Mouse (Mus musculus): ENCODE measurements at regions not wholly inside any gene's neighbourhood (a gene's known extent, or its start where the extent isn't known, plus 50 kb on each side); places are given as distances from the start of the nearest gene placed in this dataset.

DNA sequence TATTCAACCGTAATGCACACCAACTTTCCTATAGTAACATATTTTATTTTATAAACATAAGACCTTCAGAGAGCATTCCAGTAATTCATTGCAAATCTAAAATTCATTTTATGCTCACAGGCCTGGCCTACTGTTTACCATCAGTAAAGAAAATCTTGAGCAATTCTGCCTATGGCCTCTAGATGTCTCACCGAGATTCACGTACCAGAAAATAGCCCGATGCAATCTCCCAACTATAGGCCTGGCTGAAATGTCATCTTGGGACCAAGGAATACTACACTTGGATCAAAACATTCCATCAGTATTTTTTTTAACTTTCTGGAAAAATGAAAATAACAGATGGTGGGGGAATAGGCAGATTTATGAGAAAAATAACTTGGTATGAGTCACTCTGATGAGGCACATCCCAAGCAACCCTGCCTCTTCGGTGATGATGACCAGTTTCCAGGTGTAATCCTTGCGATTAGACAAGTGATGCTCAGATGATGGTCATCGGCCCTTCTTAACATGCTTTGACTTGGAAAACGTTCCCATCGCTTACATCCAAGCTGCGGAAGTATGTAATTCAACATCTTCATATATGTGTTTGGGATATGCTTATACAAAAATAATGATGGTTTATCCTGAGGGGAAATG lies 439.9 kb downstream of the Nyap2 start:
- ATAC-seq (ENCODE audit: insufficient number of reproducible peaks, low FRiP score, low TSS enrichment, low read depth) = no peak; the same call in 1 of the 2 replicates
- no peak overlapping the region for H3K9ac ChIP-seq

DNA sequence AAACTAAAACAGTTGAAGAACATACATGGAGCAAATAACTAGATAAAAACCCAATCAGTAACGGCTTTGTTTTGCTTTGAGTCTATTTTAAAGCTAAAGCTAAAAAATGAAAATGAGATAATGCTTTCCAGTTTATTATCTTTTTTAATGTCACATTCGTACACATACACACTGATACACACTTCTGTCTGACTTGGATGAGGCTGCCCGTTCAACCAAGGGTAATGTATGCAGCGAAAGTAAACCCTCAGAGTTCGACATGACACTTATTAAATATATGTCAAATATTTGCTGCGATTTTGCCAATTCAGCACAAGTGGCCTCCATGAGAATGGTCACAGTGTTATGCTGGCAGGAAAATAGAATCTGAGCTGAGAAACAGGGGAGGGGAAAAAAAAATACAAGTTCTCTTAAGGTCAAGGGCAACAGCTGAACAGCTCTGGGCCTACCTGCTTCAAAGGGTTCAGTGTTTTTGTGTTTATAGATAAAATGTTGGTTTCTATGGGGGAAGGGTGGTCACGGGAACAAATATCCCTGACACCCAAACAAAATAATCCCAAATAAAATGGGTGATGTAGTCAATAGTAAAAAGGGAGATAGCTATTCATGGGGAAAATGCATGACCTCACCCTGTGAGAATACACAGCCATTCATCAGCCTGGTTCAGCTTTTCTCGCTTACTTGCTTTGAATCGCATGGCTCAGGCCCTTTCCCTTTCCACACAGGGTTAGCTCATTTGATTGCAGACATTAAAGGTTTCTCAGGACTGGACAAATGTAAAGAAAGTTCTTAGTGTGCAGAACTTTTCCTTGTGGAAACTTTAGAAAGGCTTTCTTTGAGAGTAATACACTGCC lies 443.9 kb downstream of the Nyap2 start:
- H3K9me3 ChIP-seq (replicated peaks) = no peaks in the 10 kb centered on the region
- no peaks in the 10 kb centered on the region for H3K27me3 ChIP-seq
- H3K4me2 ChIP-seq (replicated peaks) = no peak overlapping the region
- WGBS = 72% methylated on average over 9 of the region's 9 CpGs
- ATAC-seq (ENCODE audit: insufficient number of reproducible peaks, low FRiP score, low TSS enrichment, low read depth) = no peak
- H3K36me3 ChIP-seq = no peaks in the 10 kb centered on the region
- no peak overlapping the region for H3K27ac ChIP-seq (replicated peaks)
- no peak overlapping the region for H3K9ac ChIP-seq
- no peaks in the 10 kb centered on the region for H3K4me1 ChIP-seq
- H3K4me3 ChIP-seq (replicated peaks) = no peak overlapping the region

More for the DNA sequence above, 439.9 kb downstream of the Nyap2 start:
- Histone ChIP-seq H3K27ac (replicated peaks) (no peak overlapping the region), H3K4me1 (no peaks in the 10 kb centered on the region), H3K4me3 (replicated peaks) (no peak overlapping the region), H3K36me3 (no peaks in the 10 kb centered on the region), H3K27me3 (no peaks in the 10 kb centered on the region), H3K9me3 (replicated peaks) (no peaks in the 10 kb centered on the region), H3K4me2 (replicated peaks) (no peak overlapping the region)
- WGBS = 51% methylated on average over 10 of the region's 10 CpGs

DNA sequence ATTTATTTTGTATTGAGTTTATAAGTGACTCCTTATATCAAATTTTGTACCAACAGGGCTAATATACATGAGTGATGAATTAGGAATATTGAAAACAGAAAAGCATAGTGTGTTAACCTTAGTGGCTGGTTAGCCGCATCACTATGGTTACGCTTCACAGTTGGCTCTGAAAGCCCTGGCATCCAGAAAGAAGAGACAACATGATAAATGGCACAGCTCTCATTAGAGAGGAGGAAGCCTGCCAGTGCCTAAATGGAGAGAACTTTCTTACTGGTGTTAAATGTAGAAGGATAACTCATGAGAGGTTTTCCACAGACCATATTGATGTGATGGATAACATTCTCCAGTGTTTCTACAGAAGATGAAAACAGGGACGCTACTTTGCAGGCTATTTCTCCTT lies 446.2 kb downstream of the Nyap2 start:
- WGBS = 82% methylated on average over 3 of the region's 3 CpGs
- no peaks in the 10 kb centered on the region for H3K4me1 ChIP-seq

DNA sequence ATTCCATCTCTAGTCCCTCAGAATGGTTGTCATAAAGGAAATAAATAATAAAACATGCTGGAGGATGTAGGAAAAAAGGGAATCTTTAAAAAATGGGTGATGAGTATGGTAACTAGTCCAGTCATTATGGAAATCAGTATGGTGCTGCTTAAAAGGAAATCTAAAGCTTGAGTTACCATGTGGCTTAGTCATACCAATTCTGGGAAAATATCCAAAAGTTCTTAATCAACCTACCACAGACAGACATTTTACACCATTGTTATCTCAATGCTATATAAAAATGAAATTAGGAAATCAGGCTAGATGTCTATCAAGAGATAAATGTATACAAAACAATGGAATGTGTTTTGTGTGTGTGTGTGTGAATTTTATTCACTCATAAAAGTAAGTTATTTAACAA lies 449.1 kb downstream of the Nyap2 start:
- H3K4me2 ChIP-seq (replicated peaks) = no peak overlapping the region
- no peak overlapping the region for H3K4me3 ChIP-seq (replicated peaks)
- H3K9me3 ChIP-seq (replicated peaks) = no peaks in the 10 kb centered on the region
- no peaks in the 10 kb centered on the region for H3K27me3 ChIP-seq
- no peak overlapping the region for H3K9ac ChIP-seq
- H3K4me1 ChIP-seq = no peaks in the 10 kb centered on the region
- no peak for ATAC-seq (ENCODE audit: insufficient number of reproducible peaks, low FRiP score, low TSS enrichment, low read depth)
- no peaks in the 10 kb centered on the region for H3K36me3 ChIP-seq
- no peak overlapping the region for H3K27ac ChIP-seq (replicated peaks)

More for the DNA sequence above, 446.2 kb downstream of the Nyap2 start:
- Histone ChIP-seq H3K27ac (replicated peaks) (no peak overlapping the region), H3K27me3 (no peaks in the 10 kb centered on the region), H3K4me2 (replicated peaks) (no peak overlapping the region), H3K4me3 (replicated peaks) (no peak overlapping the region), H3K9me3 (replicated peaks) (no peaks in the 10 kb centered on the region), H3K9ac (no peak overlapping the region), H3K36me3 (no peaks in the 10 kb centered on the region)
- no peak for ATAC-seq (ENCODE audit: insufficient number of reproducible peaks, low FRiP score, low TSS enrichment, low read depth)

DNA sequence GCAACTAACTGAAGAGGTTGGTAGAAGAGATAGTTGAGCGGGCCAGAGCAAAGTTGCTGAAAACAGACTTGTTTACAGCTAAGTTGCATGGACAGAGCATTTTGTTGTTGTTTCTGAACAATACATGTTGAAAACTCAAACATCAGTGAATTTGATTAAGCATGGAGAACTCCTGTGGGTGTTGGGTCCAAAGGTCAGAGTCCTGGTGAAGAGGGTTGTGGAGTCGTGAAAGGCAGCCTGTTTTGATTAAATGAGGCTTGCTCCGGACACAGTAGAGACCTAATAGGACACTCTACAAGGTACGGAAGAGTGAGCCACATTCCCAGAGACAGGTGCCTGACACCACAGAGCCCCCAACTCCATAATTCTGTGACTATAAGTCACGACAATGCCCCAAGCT lies 461.1 kb downstream of the Nyap2 start:
- 47% methylated on average over 5 of the region's 5 CpGs for WGBS
- no peak for ATAC-seq (ENCODE audit: insufficient number of reproducible peaks, low FRiP score, low TSS enrichment, low read depth)

DNA sequence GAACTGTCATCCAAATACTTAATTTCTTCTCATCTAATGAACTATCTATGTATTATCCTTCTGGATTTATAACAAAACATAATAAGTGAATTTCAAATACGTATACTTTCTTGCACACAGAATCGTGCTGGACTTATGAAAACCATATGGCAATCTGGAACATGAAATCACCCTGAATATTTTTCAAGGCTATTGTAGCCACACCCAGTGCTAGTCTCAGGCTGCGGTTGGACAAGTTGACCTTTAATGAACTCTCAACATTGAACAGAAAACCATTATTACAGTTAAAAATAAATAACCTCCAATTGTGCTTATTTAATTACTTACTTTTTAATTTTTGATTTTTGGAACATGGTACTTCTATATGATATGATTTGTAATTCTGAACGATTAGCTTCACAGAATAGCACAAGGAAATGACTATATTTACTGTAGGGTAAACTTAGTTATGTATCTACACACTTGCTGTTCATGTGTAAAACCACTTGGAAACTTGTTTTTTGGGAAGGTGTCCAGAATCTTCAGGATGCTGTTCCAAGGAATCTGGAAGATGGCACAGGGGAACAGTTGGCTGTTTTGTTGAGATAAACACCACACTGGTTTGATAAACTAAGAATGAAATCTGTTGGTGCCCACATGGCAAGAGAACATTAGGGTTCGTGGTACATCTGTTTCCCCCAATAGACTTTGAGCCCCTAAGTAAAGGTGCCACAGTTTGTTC lies 463.0 kb downstream of the Nyap2 start:
- 45% methylated on average over 5 of the region's 5 CpGs for WGBS
- no peak overlapping the region for H3K27ac ChIP-seq (replicated peaks)
- no peak overlapping the region for H3K4me2 ChIP-seq (replicated peaks)
- H3K9me3 ChIP-seq (replicated peaks) = no peaks in the 10 kb centered on the region
- 0 out of 2 replicates have a peak, but pooled peaks cover 4% of the 10 kb centered on the region for H3K4me1 ChIP-seq
- H3K27me3 ChIP-seq = no peaks in the 10 kb centered on the region
- H3K9ac ChIP-seq = no peak overlapping the region
- ATAC-seq (ENCODE audit: insufficient number of reproducible peaks, low FRiP score, low TSS enrichment, low read depth) = no peak
- no peaks in the 10 kb centered on the region for H3K36me3 ChIP-seq
- H3K4me3 ChIP-seq (replicated peaks) = no peak overlapping the region

More for the DNA sequence above, 461.1 kb downstream of the Nyap2 start:
- Histone ChIP-seq H3K36me3 (no peaks in the 10 kb centered on the region), H3K4me1 (0 out of 2 replicates have a peak, but pooled peaks cover 4% of the 10 kb centered on the region), H3K27ac (replicated peaks) (no peak overlapping the region), H3K9me3 (replicated peaks) (no peaks in the 10 kb centered on the region), H3K27me3 (no peaks in the 10 kb centered on the region), H3K4me3 (replicated peaks) (no peak overlapping the region), H3K4me2 (replicated peaks) (no peak overlapping the region), H3K9ac (no peak overlapping the region)

DNA sequence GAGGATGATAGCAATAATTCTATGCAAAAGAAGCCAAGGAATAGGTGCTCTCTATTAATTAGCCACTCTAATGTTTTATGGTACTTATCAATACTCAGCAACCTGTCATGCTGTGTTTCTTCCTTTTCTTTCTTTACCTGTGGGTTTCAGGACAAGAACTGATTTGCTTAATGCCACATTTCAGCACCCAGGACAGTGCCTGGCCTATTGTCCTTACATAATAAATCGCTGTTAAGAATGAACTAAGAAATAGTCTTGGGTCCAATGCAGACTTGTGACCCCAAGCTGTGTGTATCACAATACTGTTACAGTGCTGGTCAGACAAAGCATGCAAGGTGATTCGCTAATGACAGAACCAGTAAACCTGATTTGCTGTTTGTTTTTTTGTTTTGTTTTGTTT lies 472.2 kb downstream of the Nyap2 start:
- WGBS = 63% methylated on average over 2 of the region's 2 CpGs
- no peak overlapping the region for H3K9ac ChIP-seq

DNA sequence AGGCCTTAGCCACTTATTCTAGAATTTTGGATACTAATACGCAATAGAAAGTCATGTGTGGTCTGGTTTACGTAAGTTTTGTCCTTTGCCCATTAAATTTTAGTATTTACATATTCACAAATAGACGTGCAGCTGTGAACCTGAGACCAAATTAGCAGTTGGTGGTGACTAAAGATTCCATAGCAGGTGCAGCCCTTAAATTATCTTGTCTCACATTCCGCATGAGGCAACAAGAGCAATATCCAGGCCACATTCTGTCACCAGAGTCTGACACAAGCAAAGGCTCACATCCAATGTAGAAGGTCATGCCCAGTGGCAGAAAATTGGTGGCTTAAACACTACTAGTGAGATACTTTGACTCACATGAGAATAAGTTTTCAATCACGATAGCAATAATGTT lies 473.0 kb downstream of the Nyap2 start:
- no peak for ATAC-seq (ENCODE audit: insufficient number of reproducible peaks, low FRiP score, low TSS enrichment, low read depth)
- H3K4me2 ChIP-seq (replicated peaks) = no peak overlapping the region
- no peaks in the 10 kb centered on the region for H3K36me3 ChIP-seq
- H3K27me3 ChIP-seq = no peaks in the 10 kb centered on the region
- H3K9ac ChIP-seq = no peak overlapping the region
- H3K9me3 ChIP-seq (replicated peaks) = no peaks in the 10 kb centered on the region
- 81% methylated on average over 5 of the region's 5 CpGs for WGBS
- no peak overlapping the region for H3K4me3 ChIP-seq (replicated peaks)
- no peaks in the 10 kb centered on the region for H3K4me1 ChIP-seq
- no peak overlapping the region for H3K27ac ChIP-seq (replicated peaks)

More for the DNA sequence above, 472.2 kb downstream of the Nyap2 start:
- no peak for ATAC-seq (ENCODE audit: insufficient number of reproducible peaks, low FRiP score, low TSS enrichment, low read depth)
- Histone ChIP-seq H3K27ac (replicated peaks) (no peak overlapping the region), H3K4me2 (replicated peaks) (no peak overlapping the region), H3K36me3 (no peaks in the 10 kb centered on the region), H3K4me3 (replicated peaks) (no peak overlapping the region), H3K4me1 (no peaks in the 10 kb centered on the region), H3K27me3 (no peaks in the 10 kb centered on the region), H3K9me3 (replicated peaks) (no peaks in the 10 kb centered on the region)

DNA sequence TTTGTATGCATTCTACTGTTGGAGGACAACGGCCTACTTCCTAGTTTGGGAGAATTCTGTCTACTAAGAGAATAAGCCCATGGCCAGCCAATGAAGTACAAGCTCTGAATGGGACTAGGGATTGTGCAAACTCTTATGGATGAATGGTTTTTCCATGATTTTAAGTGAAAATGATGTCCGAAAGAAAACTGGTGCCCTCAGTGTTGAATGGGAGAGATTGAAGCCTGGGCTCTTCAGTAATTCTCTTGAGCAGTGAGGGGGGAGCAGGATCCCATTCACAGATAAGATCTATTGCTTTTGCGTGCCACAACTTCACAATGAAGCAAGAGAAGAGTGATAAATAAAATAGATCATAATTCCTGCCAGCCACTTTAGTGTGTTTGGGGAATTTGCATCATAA lies 476.0 kb downstream of the Nyap2 start:
- Histone ChIP-seq H3K9me3 (replicated peaks) (no peaks in the 10 kb centered on the region), H3K27ac (replicated peaks) (no peak overlapping the region), H3K4me1 (no peaks in the 10 kb centered on the region), H3K9ac (no peak overlapping the region), H3K36me3 (no peaks in the 10 kb centered on the region), H3K27me3 (no peaks in the 10 kb centered on the region), H3K4me2 (replicated peaks) (no peak overlapping the region), H3K4me3 (replicated peaks) (no peak overlapping the region)
- WGBS = 85% methylated on average over 3 of the region's 3 CpGs
- no peak for ATAC-seq (ENCODE audit: insufficient number of reproducible peaks, low FRiP score, low TSS enrichment, low read depth)

DNA sequence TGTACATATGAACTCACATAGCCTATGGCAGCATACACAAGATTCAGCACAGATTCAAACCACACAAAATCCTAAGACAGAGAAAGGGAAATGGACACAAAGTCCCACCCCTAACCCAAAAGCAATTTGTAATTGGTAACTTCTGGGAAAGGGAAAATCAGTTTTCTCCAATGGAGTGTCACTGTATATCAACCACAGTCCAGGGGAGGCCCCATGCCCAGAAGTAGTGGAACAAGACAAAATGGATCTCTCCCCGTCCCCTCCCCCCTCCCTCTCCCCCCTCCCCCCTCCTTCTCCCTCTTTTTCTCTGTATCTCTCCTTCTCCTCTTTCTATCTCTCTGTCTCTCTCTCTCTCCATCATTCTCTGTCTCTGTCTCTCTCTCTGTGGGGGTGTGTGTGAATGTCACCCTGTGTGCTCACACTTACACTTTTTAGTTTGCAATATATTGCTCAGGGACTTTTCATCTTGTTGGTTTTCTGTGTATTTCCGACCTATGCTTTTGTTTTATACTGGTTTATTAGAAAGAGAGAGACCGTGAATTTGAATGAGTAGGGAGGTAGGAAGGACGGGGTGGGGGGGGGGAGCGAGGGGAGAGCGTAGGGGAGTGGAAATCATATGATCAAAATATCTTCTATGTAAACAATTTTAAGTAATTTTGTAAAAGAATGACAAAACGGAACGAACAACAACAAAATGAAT lies 500.4 kb downstream of the Nyap2 start:
- 0 out of 2 replicates have a peak, but pooled peaks cover 3% of the 10 kb centered on the region for H3K4me1 ChIP-seq
- no peaks in the 10 kb centered on the region for H3K36me3 ChIP-seq
- no peak for ATAC-seq (ENCODE audit: insufficient number of reproducible peaks, low FRiP score, low TSS enrichment, low read depth)
- WGBS = 38% methylated on average over 8 of the region's 8 CpGs
- peak overlapping the region; percentile 19 for H3K4me3 ChIP-seq (replicated peaks)
- H3K9me3 ChIP-seq (replicated peaks) = no peaks in the 10 kb centered on the region
- no peak overlapping the region for H3K27ac ChIP-seq (replicated peaks)
- H3K9ac ChIP-seq = no peak overlapping the region
- H3K27me3 ChIP-seq = no peaks in the 10 kb centered on the region
- peak overlapping the region; percentile 28 for H3K4me2 ChIP-seq (replicated peaks)

Measured in embryonic facial prominence, embryonic 15.5 days (tissue).